Mouse (Mus musculus) G1E (cell line): ENCODE measurements around the gene Olfml1. TPM values are rescaled to one million over a fixed set of nuclear protein-coding genes. Genes with fewer than 3 reads are reported as not detected.

Experiments
- ATAC-seq: 2 replicates; pipeline ENCODE4 v1.8.0; 2016; ENCODE audit warnings: mild to moderate bottlenecking; ENCODE audit not compliant: insufficient number of reproducible peaks, poor library complexity, low FRiP score, severe bottlenecking; ENCODE audit errors: extremely low read depth
- DNase-seq: peaks from one replicate; pipeline ENCODE4 v3.0.0; 2012; ENCODE audit warnings: low spot score
- H3K27me3 ChIP-seq: 2 replicates; pipeline ENCODE4 v1.6.1; 2012; ENCODE audit warnings: mild to moderate bottlenecking, low read length, inconsistent platforms; ENCODE audit not compliant: insufficient read depth
- H3K36me3 ChIP-seq: replicated peaks from 2 replicates; pipeline ENCODE3; 2012; ENCODE audit warnings: mild to moderate bottlenecking, inconsistent platforms
- H3K4me1 ChIP-seq: 2 replicates; pipeline ENCODE4 v1.6.1; 2012; ENCODE audit warnings: low read depth, low read length, inconsistent platforms, mixed read lengths; ENCODE audit not compliant: insufficient read depth
- H3K4me3 ChIP-seq: 2 replicates; pipeline ENCODE4 v1.5.1; 2012; ENCODE audit warnings: low read depth, mild to moderate bottlenecking, inconsistent platforms, low read length, moderate library complexity, mixed read lengths
- H3K9me3 ChIP-seq: replicated peaks from 2 replicates; pipeline ENCODE4 v1.6.1; 2012; ENCODE audit warnings: inconsistent platforms
- CTCF ChIP-seq: IDR thresholded peaks from 2 replicates; pipeline ENCODE4 v1.5.1; 2012; ENCODE audit warnings: low read depth, low read length, inconsistent platforms, mixed read lengths
- GATA1 ChIP-seq: IDR thresholded peaks from 2 replicates; pipeline ENCODE4 v1.6.1; 2012; ENCODE audit warnings: borderline replicate concordance, low read length, inconsistent platforms, mixed read lengths
- GATA2 ChIP-seq: IDR thresholded peaks from 2 replicates; pipeline ENCODE4 v1.6.1; 2012; ENCODE audit warnings: low read depth, low read length, inconsistent platforms, borderline replicate concordance
- POLR2AphosphoS5 ChIP-seq: IDR thresholded peaks from 2 replicates; pipeline ENCODE4 v1.6.1; 2012; ENCODE audit warnings: low read depth, low read length, inconsistent platforms; ENCODE audit not compliant: insufficient replicate concordance
- TAL1 ChIP-seq: conservative IDR thresholded peaks from 2 replicates; pipeline ENCODE4 v1.6.1; 2012; ENCODE audit warnings: low read depth, low read length, inconsistent platforms, mixed read lengths
- polyA plus RNA-seq: library from polyadenylated mRNA; stranded (reverse); fragments of >175 nt; gene quantifications from 2 replicates; pipeline ENCODE4 v1.2.3, GENCODE M21; 2012
- total RNA-seq, 2 experiments: library from RNA; stranded (forward) in 1 of 2; stranded (reverse) in 1 of 2; fragments of 200-1000 nt in 1 of 2; fragments of >200 nt in 1 of 2; fragmentation: Nextera tagmentation in 1 of 2; gene quantifications; 2 replicates each; pipeline ENCODE4 v1.2.3; 2014 to 2017

The Olfml1 gene
- total and polyA plus RNA-seq, 3 experiments, result not detected

DNA sequence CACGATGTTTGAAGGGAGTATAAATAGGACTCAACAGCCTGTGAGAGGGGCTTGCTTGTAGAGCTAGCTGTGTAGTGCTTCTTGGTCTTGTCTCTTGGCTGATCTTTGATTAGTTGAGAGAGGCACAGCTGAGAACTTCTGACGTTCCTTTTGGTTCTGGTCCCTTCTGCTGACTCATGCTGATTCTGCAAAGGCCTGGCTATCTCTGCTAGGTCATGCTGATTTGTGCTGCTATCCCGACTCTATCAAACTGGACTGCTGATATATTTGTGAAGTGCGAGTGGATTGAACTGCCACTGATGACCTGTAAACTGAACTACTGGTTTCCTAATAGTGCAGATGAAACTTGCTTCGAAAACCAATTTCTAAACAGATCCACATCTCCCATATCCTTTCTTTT lies 43.6 kb downstream of the Olfml1 start:
- no peak for DNase-seq
- no peaks in the 10 kb centered on the region for H3K4me1 ChIP-seq
- no peak for TF ChIP-seq GATA1
- TF ChIP-seq GATA2, result no peak
- no peak for TF ChIP-seq POLR2AphosphoS5
- no peak for TF ChIP-seq TAL1
- TF ChIP-seq CTCF, result no peak
- ATAC-seq, result no peak
- H3K9me3 ChIP-seq, result peaks cover 36% of the 10 kb centered on the region
- no peaks in the 10 kb centered on the region for H3K27me3 ChIP-seq
- H3K4me3 ChIP-seq, result no peak overlapping the region
- no peaks in the 10 kb centered on the region for H3K36me3 ChIP-seq

DNA sequence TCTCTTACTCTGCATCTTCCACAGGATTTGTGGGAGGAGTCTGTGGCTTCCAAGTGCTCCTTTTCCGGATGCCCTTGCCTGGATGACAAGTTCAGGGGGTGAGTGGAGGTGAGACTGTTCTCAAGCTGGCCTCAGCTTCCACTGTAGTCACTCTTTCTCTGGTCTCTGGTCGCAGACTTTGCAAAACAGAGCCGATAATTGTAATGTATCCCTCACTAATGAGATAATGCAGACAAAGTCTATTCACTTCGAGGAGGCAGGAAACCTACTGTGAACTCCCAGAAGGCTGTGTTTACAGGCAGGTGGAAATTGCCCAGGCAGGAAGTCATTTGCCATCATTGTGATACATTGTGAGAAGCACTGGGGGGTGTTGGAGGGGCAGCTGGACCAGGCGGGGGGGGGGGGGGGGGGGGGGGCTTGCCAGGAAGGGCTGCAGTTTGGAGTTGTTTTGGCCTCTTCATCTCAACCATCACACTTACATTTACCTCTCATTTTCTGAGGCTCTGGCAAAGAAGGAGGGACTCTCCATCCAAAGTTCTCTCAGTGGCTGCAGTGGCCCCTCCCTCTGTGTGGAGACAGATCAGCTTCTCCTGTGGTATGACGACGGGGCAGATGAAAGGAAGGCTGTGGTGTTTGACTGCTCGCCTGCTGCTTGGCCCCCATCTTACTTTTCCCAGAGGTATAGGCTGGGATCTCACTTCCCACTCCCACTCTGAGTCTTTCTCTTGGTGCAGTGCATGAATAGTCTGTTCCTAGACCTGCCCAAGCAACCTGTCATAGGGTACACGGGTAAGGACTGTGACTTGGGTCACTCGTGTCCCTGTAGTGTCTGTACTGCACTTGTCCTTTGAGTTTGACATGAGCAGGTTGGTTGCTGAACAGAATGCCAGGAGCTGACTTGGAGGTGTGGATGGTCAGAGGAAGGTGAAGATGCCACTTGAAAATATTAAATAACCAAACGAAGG lies 51.1 kb downstream of the Olfml1 start:
- no peaks in the 10 kb centered on the region for H3K4me1 ChIP-seq
- DNase-seq (no peak), ATAC-seq (peak; percentile 15; the same call in 1 of the 2 replicates)
- H3K27me3 ChIP-seq, result no peaks in the 10 kb centered on the region
- peaks cover 39% of the 10 kb centered on the region for H3K9me3 ChIP-seq
- H3K36me3 ChIP-seq, result no peaks in the 10 kb centered on the region
- H3K4me3 ChIP-seq, result no peak overlapping the region
- TF ChIP-seq TAL1 (no peak), GATA2 (no peak), GATA1 (no peak), CTCF (no peak), POLR2AphosphoS5 (no peak)

DNA sequence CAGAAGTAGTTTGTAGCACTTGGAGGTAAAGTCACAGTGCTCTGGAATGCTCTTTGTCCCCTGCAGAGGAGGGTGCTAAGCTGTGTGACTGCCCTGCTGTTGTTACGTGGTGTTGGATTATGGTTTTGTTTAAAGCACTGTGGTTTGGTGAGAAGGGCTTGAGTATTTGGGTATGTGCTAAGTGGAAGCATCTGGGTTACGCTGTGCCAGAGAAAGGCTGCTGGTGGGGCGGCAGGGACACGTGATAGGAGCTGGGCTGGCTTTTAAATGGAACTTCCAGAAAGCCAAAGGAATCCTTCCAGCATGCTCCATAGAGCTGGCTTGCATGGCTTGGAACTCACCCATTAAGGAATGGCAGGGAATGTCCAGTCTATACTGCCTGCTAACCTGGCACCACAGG lies 52.0 kb downstream of the Olfml1 start:
- no peak for ATAC-seq
- H3K4me1 ChIP-seq, result no peaks in the 10 kb centered on the region

DNA sequence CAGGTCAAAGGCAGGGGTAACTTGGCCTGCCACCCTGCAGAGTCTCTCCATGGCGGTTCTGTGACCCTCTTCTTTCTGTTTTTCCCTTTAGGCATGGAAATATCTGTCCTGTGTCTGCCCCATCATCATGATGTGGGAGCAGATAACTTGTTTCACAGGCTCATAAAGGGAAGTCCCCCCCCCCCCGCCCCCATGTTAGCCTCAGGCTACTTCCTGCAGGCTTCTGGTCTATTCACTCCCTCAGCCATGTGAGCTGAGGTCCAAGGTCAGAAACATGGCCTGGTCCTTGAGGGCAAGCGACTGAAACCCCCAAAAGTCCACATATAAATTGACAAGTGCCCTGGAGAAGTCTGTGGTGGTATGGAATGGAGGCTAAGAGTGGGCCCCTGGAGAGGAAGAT lies 52.9 kb downstream of the Olfml1 start:
- Histone ChIP-seq H3K27me3 (no peaks in the 10 kb centered on the region), H3K36me3 (no peaks in the 10 kb centered on the region), H3K4me1 (no peaks in the 10 kb centered on the region), H3K9me3 (peaks cover 39% of the 10 kb centered on the region), H3K4me3 (no peak overlapping the region)
- DNase-seq, result no peak
- no peak for TF ChIP-seq GATA2
- no peak for TF ChIP-seq CTCF
- no peak for TF ChIP-seq GATA1
- no peak for TF ChIP-seq TAL1
- no peak for TF ChIP-seq POLR2AphosphoS5
- no peak for ATAC-seq

More for the DNA sequence above, 52.0 kb downstream of the Olfml1 start:
- Histone ChIP-seq H3K36me3 (no peaks in the 10 kb centered on the region), H3K27me3 (no peaks in the 10 kb centered on the region), H3K4me3 (no peak overlapping the region), H3K9me3 (peaks cover 38% of the 10 kb centered on the region)
- TF ChIP-seq GATA1 (no peak), POLR2AphosphoS5 (no peak), GATA2 (no peak), CTCF (no peak)
- no peak for DNase-seq

DNA sequence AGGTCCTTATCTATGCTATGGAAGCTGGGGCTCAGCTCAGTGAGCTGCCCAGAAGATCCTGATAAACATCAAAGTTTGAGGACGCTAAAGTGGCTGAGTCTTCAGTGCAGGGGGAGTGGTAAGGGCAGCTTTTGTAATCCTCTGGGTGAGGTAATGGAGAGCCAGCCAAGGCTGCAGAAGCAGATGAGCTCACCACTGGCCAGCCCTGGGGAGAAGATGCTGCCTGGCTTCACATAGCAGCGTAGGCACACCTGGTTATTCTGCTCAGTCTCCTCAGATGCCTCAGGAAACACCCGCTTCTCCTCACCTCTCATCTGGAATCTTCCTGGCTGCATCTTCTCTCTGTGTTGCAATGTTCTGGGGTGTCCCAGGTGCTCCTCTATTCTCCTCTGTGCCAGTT lies 57.2 kb downstream of the Olfml1 start:
- H3K9me3 ChIP-seq, result peaks cover 27% of the 10 kb centered on the region
- no peaks in the 10 kb centered on the region for H3K36me3 ChIP-seq
- H3K27me3 ChIP-seq, result no peaks in the 10 kb centered on the region
- ATAC-seq, result no peak
- H3K4me1 ChIP-seq, result no peaks in the 10 kb centered on the region
- DNase-seq, result no peak
- no peak for TF ChIP-seq GATA2
- no peak for TF ChIP-seq CTCF
- no peak for TF ChIP-seq GATA1
- no peak for TF ChIP-seq TAL1
- TF ChIP-seq POLR2AphosphoS5, result no peak
- H3K4me3 ChIP-seq, result no peak overlapping the region

DNA sequence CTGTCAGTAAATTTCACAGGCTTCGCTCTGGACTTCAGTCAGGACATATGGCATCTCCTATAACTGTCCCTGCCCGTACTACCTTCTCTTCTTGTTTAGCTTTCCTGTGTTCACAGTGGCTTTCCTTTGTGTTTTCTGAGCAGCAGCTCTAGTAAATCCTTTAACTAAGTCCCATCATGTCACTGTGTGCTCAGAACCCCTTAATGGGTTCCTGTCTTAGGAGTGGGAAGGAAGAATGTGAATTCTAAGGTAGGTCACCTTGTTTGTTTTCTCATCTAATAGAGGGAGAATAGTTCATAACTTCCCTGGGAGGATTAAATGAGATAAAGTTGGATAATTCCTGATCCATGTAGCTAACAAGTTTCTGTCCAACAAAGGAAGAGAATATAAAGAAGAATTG lies 57.8 kb downstream of the Olfml1 start, which contains the start of gene 5330417H12Rik:
Gene 5330417H12Rik, minus strand, starts transcription at position 101 of the 400 bp plus-strand sequence.
- Histone ChIP-seq H3K9me3 (peaks cover 29% of the 10 kb centered on the region), H3K4me1 (no peaks in the 10 kb centered on the region), H3K27me3 (no peaks in the 10 kb centered on the region), H3K36me3 (no peaks in the 10 kb centered on the region), H3K4me3 (no peak within 1 kb of the TSS)
- DNase-seq (no peak), ATAC-seq (no peak)
- TF ChIP-seq POLR2AphosphoS5, result no peak
